Comparison of ENCODE assay signal across 10 mouse cellular contexts in the genomic region with DNA sequence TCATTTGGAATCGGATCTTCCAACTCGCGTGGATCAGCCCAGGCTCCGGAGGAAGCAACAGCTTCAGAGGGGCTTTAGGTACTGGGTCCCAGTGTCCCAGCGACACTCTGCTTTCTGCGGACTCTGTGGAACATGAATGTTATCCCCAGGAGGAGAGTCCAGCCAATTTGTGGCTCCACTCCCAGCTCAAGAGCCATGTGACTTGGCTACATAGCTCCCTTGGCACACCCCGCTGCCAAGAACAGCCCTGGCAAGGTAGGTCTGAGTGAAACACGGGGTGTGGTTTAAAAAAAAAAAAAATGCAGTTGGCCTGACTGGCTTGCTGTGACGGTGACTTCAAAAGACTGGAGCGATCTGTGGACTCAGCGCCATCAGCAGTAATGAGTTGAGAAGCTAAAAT. TPM values are rescaled to one million over a fixed set of nuclear protein-coding genes. Genes with fewer than 3 reads are reported as not detected.
DNase-seq lines count a peak whose midpoint lies in the region; ATAC-seq and TF ChIP-seq lines count a peak whose summit lies in the region.
"Had no signal": no experiment of that assay in that cellular context is flagged by ENCODE, and none has a peak within 500 bp of the region (broad histone marks: within the 10 kb centered on the region; RNA-seq: fewer than 3 reads in every experiment).

No protein-coding gene starts in this region.

- peak overlapping the region; percentile 77 for H3K27ac ChIP-seq in kidney, adult 2 months (ENCODE audit: insufficient read depth, low read depth, low read length)
- no peak overlapping the region for H3K27ac ChIP-seq in kidney, embryonic 16.5 days (ENCODE audit: low read length)
- peak overlapping the region; percentile 17 for H3K27ac ChIP-seq in cerebellum, adult 2 months (ENCODE audit: insufficient read depth, low read length)
- H3K27ac ChIP-seq in heart, embryonic 14.5 days (replicated peaks in 1 of 2; ENCODE audit: control insufficient read depth in 1 of 2, insufficient read depth in 1 of 2, low read depth in 2 of 2, low read length in 2 of 2), result no peak overlapping the region
- H3K27ac ChIP-seq in liver, embryonic 11.5 days (ENCODE audit: low read depth, low read length), result no peak overlapping the region
- H3K27ac ChIP-seq: heart, embryonic 13.5 days had no signal

- peaks cover 3% of the 10 kb centered on the region; the same call in 1 of the 2 replicates for H3K4me1 ChIP-seq in kidney, adult 2 months (ENCODE audit: control insufficient read depth, insufficient read depth, low read length)
- no peaks in the 10 kb centered on the region for H3K4me1 ChIP-seq in kidney, embryonic 16.5 days (ENCODE audit: insufficient read depth, low read length)
- H3K4me1 ChIP-seq in cerebellum, adult 2 months (ENCODE audit: control insufficient read depth, insufficient read depth, low read length), result no peaks in the 10 kb centered on the region; the same call in 1 of the 2 replicates
- H3K4me1 ChIP-seq in heart, embryonic 14.5 days (ENCODE audit: control insufficient read depth in 2 of 2, insufficient read depth in 2 of 2, low read length in 2 of 2), result no peaks in the 10 kb centered on the region
- no peaks in the 10 kb centered on the region for H3K4me1 ChIP-seq in liver, embryonic 11.5 days (replicated peaks; ENCODE audit: control insufficient read depth, insufficient read depth, low read length)
- H3K4me1 ChIP-seq: heart, embryonic 13.5 days had no signal

- no peaks in the 10 kb centered on the region for H3K9me3 ChIP-seq in kidney, embryonic 16.5 days (ENCODE audit: low read length)
- H3K9me3 ChIP-seq in heart, embryonic 14.5 days (ENCODE audit: control insufficient read depth, low read length), result no peaks in the 10 kb centered on the region
- H3K9me3 ChIP-seq in liver, embryonic 11.5 days (ENCODE audit: control insufficient read depth, low read length), result no peaks in the 10 kb centered on the region
- H3K9me3 ChIP-seq: heart, embryonic 13.5 days had no signal

- H3K4me3 ChIP-seq in kidney, adult 2 months (ENCODE audit: insufficient read depth, low read depth, low read length), result no peak overlapping the region
- H3K4me3 ChIP-seq in kidney, embryonic 16.5 days (ENCODE audit: low read length), result no peak overlapping the region
- peak overlapping the region; percentile 76 for H3K4me3 ChIP-seq in cerebellum, adult 2 months (replicated peaks; ENCODE audit: insufficient read depth, low read depth, low read length)
- no peak overlapping the region for H3K4me3 ChIP-seq in heart, embryonic 14.5 days (ENCODE audit: control insufficient read depth in 1 of 2, insufficient read depth in 1 of 2, low read depth in 1 of 2, low read length in 2 of 2)
- H3K4me3 ChIP-seq in liver, embryonic 11.5 days (ENCODE audit: low read depth, low read length), result no peak overlapping the region
- H3K4me3 ChIP-seq: heart, embryonic 13.5 days had no signal

- no peak overlapping the region for H3K4me2 ChIP-seq in kidney, embryonic 16.5 days (replicated peaks; ENCODE audit: low read depth, low read length)
- no peak overlapping the region for H3K4me2 ChIP-seq in heart, embryonic 14.5 days (ENCODE audit: low read length)
- H3K4me2 ChIP-seq in liver, embryonic 11.5 days, result no peak overlapping the region
- H3K4me2 ChIP-seq: heart, embryonic 13.5 days had no signal

- 41% methylated on average over 11 of the region's 11 CpGs for WGBS in kidney, adult 2 months
- WGBS in kidney, embryonic 16.5 days, result 76% methylated on average over 11 of the region's 11 CpGs
- WGBS in cerebellum, adult 2 months, result 7% methylated on average over 11 of the region's 11 CpGs
- WGBS in heart, embryonic 14.5 days, result 74% methylated on average over 11 of the region's 11 CpGs
- 82% methylated on average over 11 of the region's 11 CpGs for WGBS in liver, embryonic 11.5 days

- DNase-seq in kidney, adult 2 months, result peak; percentile 96
- DNase-seq in cerebellum, adult 2 months, result peak; percentile 95 to 97
- peak; percentile 41 to 65 for DNase-seq in layer of hippocampus, postnatal 36 days
- peak; percentile 74 for DNase-seq in ovary, postnatal 14 days (ENCODE audit: low spot score)
- DNase-seq in thymus, postnatal 10 days (ENCODE audit: low spot score in 2 of 2), result no peak
- DNase-seq in liver, embryonic 11.5 days (ENCODE audit: low spot score), result no peak

- no peak for ATAC-seq in kidney, embryonic 16.5 days (ENCODE audit: low FRiP score, low TSS enrichment)
- 0 out of 2 replicates have a peak, but pooled peaks have one; percentile 35 for ATAC-seq in heart, embryonic 14.5 days (ENCODE audit: insufficient number of reproducible peaks, insufficient read depth, low FRiP score, low read depth)
- no peak for ATAC-seq in liver, embryonic 11.5 days (replicated peaks; ENCODE audit: low FRiP score)
- ATAC-seq: Patski had no signal

- no peaks in the 10 kb centered on the region for H3K27me3 ChIP-seq in kidney, adult 2 months (replicated peaks; ENCODE audit: control insufficient read depth, insufficient read depth, low read length)
- no peaks in the 10 kb centered on the region for H3K27me3 ChIP-seq in kidney, embryonic 16.5 days (ENCODE audit: insufficient read depth, low read length)
- no peaks in the 10 kb centered on the region for H3K27me3 ChIP-seq in cerebellum, adult 2 months (ENCODE audit: control insufficient read depth, insufficient read depth, low read length)
- no peaks in the 10 kb centered on the region for H3K27me3 ChIP-seq in heart, embryonic 14.5 days (ENCODE audit: control insufficient read depth, insufficient read depth, low read length)
- no peaks in the 10 kb centered on the region for H3K27me3 ChIP-seq in liver, embryonic 11.5 days (replicated peaks; ENCODE audit: control insufficient read depth, insufficient read depth, low read length)
- H3K27me3 ChIP-seq: heart, embryonic 13.5 days; Patski had no signal

- TF ChIP-seq CTCF in kidney, adult 2 months (conservative IDR thresholded peaks at IDR 0.05; ENCODE audit: insufficient read depth, insufficient read length, low read depth, low read length), result 0 out of 2 replicates have a peak, but pooled peaks have one; percentile 3
- TF ChIP-seq CTCF in cerebellum, adult 2 months (IDR thresholded peaks at IDR 0.05; ENCODE audit: borderline replicate concordance, insufficient read depth, low read depth, low read length), result no peak

- no peak overlapping the region for H3K9ac ChIP-seq in kidney, embryonic 16.5 days (replicated peaks; ENCODE audit: low read length)
- no peak overlapping the region for H3K9ac ChIP-seq in heart, embryonic 14.5 days (ENCODE audit: low read length)
- no peak overlapping the region for H3K9ac ChIP-seq in liver, embryonic 11.5 days (ENCODE audit: low read depth, low read length)
- H3K9ac ChIP-seq: heart, embryonic 13.5 days had no signal

- TF ChIP-seq POLR2A in kidney, adult 2 months (IDR thresholded peaks at IDR 0.05; ENCODE audit: low read depth, low read length), result no peak
- TF ChIP-seq POLR2A in cerebellum, adult 2 months (IDR thresholded peaks at IDR 0.05; ENCODE audit: borderline replicate concordance, insufficient read depth, low read length), result peak; percentile 50; the same call in 1 of the 2 replicates

- H3K36me3 ChIP-seq in kidney, adult 2 months (ENCODE audit: control insufficient read depth, insufficient read depth, low read length), result no peaks in the 10 kb centered on the region
- H3K36me3 ChIP-seq in kidney, embryonic 16.5 days (ENCODE audit: insufficient read depth, low read length), result no peaks in the 10 kb centered on the region
- H3K36me3 ChIP-seq in heart, embryonic 14.5 days (ENCODE audit: control insufficient read depth, insufficient read depth, low read length), result no peaks in the 10 kb centered on the region
- H3K36me3 ChIP-seq in liver, embryonic 11.5 days (ENCODE audit: control insufficient read depth, insufficient read depth, low read length), result no peaks in the 10 kb centered on the region
- H3K36me3 ChIP-seq: heart, embryonic 13.5 days had no signal

RNA-seq across cellular contexts. Expression of a gene that starts 19.4 kb away (rescaled TPM):
- 20.6 and 22.0 TPM in 2 replicates for polyA plus RNA-seq in kidney, adult 2 months (2012; rRNA removed)
- 10.9 and 11.0 TPM in 2 replicates for polyA plus RNA-seq in kidney, embryonic 16.5 days (2015; fragmentation: Nextera tagmentation; extraction: Ambion mirVana)
- 25.6 and 28.4 TPM in 2 replicates for polyA plus RNA-seq in cerebellum, adult 2 months (2012; rRNA removed)
- 8.7 and 9.1 TPM in 2 replicates for polyA plus RNA-seq in heart, embryonic 14.5 days (2014; fragmentation: Nextera tagmentation; extraction: Ambion mirVana)
- total RNA-seq in layer of hippocampus, postnatal 36 days (2021), result 100 to 1,000 TPM; 100 to 110 TPM
- 8.1 and 9.1 TPM in 2 replicates for polyA plus RNA-seq in liver, embryonic 11.5 days (2014; fragmentation: Nextera tagmentation; extraction: Ambion mirVana)

Comparison
In these comparisons a context has a peak if more than half of its experiments do, and no peak if none do; other contexts are left out.
1. H3K27ac ChIP-seq: peak in kidney, adult 2 months (single experiment) and cerebellum, adult 2 months (single experiment); none in kidney, embryonic 16.5 days (single experiment), heart, embryonic 14.5 days (0 of 2) and liver, embryonic 11.5 days (single experiment).
2. DNase-seq: peak in kidney, adult 2 months (single experiment), cerebellum, adult 2 months (2 of 2), layer of hippocampus, postnatal 36 days (2 of 2) and ovary, postnatal 14 days (single experiment); none in thymus, postnatal 10 days (0 of 2) and liver, embryonic 11.5 days (single experiment).